Mouse (Mus musculus) embryonic facial prominence, embryonic 12.5 days (tissue): ENCODE data around the gene Slc12a6. TPM values are rescaled to one million over a fixed set of nuclear protein-coding genes. Genes with fewer than 3 reads are reported as not detected.

Source experiments
- polyA plus RNA-seq: library from polyadenylated mRNA; unstranded; fragments of >200 nt; fragmentation: Nextera tagmentation; extraction: Ambion mirVana; gene quantifications from 2 replicates; pipeline ENCODE4 v1.2.1, GENCODE M21; 2016

The Slc12a6 gene
- polyA plus RNA-seq, 1 experiment from 2014 or later: 14.3 TPM

Other genes with a start within 250 kb of the Slc12a6 start
- gene Olfr1311, start 241.4 kb upstream of the Slc12a6 start, polyA plus RNA-seq: not detected in 2 replicates
- not detected in 2 replicates for gene Olfr1312, start 215.6 kb upstream of the Slc12a6 start, polyA plus RNA-seq
- not detected in 2 replicates for gene Olfr1313, start 188.0 kb upstream of the Slc12a6 start, polyA plus RNA-seq
- gene Olfr1314, start 169.0 kb upstream of the Slc12a6 start, polyA plus RNA-seq: not detected in 2 replicates
- not detected in 2 replicates for gene Olfr1315-ps1, start 150.4 kb upstream of the Slc12a6 start, polyA plus RNA-seq
- not detected in 2 replicates for gene Olfr1316, start 130.8 kb upstream of the Slc12a6 start, polyA plus RNA-seq
- gene Olfr1317, start 125.5 kb upstream of the Slc12a6 start, polyA plus RNA-seq: not detected in 2 replicates
- not detected in 2 replicates for gene Olfr1318, start 111.6 kb upstream of the Slc12a6 start, polyA plus RNA-seq
- 15.1 and 17.7 TPM in 2 replicates for gene Lpcat4, start 26.4 kb upstream of the Slc12a6 start, polyA plus RNA-seq
- not detected in 2 replicates for gene Nutm1, start 6.5 kb upstream of the Slc12a6 start, polyA plus RNA-seq
- gene Nop10, start 3.9 kb upstream of the Slc12a6 start, polyA plus RNA-seq: 169 and 180 TPM in 2 replicates
- gene Gm21985, start 489 bp downstream of the Slc12a6 start, polyA plus RNA-seq: not detected in 2 replicates
- gene Emc4, start 102.2 kb downstream of the Slc12a6 start, polyA plus RNA-seq: 101 and 109 TPM in 2 replicates
- gene Katnbl1, start 113.4 kb downstream of the Slc12a6 start, polyA plus RNA-seq: 45.9 and 50.3 TPM in 2 replicates
- gene Emc7, start 189.2 kb downstream of the Slc12a6 start, polyA plus RNA-seq: 12.5 and 12.8 TPM in 2 replicates
- gene Chrm5, start 214.9 kb downstream of the Slc12a6 start, polyA plus RNA-seq: not detected in 2 replicates
- 8.7 and 9.0 TPM in 2 replicates for gene Aven, start 227.1 kb downstream of the Slc12a6 start, polyA plus RNA-seq